In the genomic region with DNA sequence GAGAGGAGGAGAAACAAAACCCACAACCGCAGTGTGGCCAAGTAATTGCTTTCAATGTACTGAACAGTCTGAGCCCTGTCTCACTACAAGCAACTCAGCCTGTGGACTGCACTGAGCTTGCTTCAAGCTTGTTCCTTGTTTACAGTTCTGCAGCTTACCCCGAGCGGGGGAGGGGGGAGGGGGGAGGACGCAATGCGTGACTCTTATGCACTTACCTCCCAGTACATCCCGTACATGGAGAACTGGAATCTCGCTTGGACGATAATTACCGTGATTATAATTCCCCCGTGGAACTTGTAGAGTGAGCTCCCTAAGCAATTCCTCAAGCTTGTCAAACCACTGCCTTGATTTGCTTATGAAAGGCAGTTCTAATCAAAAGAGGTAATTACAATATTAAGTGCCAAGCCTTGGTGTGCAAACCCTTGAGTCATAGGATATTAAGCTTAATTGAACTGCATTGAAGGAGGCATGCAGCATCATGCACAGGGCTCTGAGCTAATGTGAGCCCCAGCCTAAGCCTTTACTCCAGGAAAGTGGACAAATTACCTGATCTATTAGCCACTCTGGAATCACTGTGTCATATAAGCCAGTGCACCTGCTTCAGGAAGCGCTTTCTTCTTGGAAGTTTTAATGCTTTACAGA, we compare ENCODE assay signal across 9 mouse cellular contexts.
DNase-seq lines count a peak whose midpoint lies in the region; ATAC-seq and TF ChIP-seq lines count a peak whose summit lies in the region.
"Had no signal": no experiment of that assay in that cellular context is flagged by ENCODE, and none has a peak within 500 bp of the region (broad histone marks: within the 10 kb centered on the region; RNA-seq: fewer than 3 reads in every experiment).

No protein-coding gene starts in this region.

- H3K9ac ChIP-seq in intestine, postnatal 0 days (ENCODE audit: low read depth, low read length): no peak overlapping the region

- intact Hi-C loops in gastrocnemius, postnatal 14 days (cut with DNase I; ENCODE audit: low total_unique reads): no loop called here

- peak; percentile 5 for DNase-seq in gastrocnemius, postnatal 25 days
- DNase-seq in gastrocnemius, postnatal 14 days: no peak
- peak; percentile 0 for DNase-seq in fat pad, adult 2 months (ENCODE audit: extremely low read depth, low read depth, low spot score)
- peak; percentile 4 to 38 for DNase-seq in kidney, postnatal 36 days
- peak; percentile 11 for DNase-seq in retina, embryonic 14.5 days (ENCODE audit: low spot score)
- no peak for DNase-seq in natural killer cell, adult 2 months (ENCODE audit: low spot score in 2 of 2)
- DNase-seq in adrenal gland, adult 2 months: no peak

- H3K4me3 ChIP-seq in intestine, postnatal 0 days (ENCODE audit: low read depth, low read length): no peak overlapping the region

- no peak for TF ChIP-seq CTCF in intestine, postnatal 0 days (IDR thresholded peaks at IDR 0.05; ENCODE audit: low read depth)

- no peaks in the 10 kb centered on the region for H3K27me3 ChIP-seq in intestine, postnatal 0 days (replicated peaks; ENCODE audit: control insufficient read depth, insufficient read depth, low read length)
- H3K27me3 ChIP-seq: CH12.LX had no signal

- no peak for ATAC-seq in intestine, postnatal 0 days

- no peak overlapping the region for H3K27ac ChIP-seq in intestine, postnatal 0 days (ENCODE audit: low read depth, low read length)

- no peaks in the 10 kb centered on the region for H3K36me3 ChIP-seq in intestine, postnatal 0 days (ENCODE audit: control insufficient read depth, insufficient read depth)

- H3K9me3 ChIP-seq in intestine, postnatal 0 days (ENCODE audit: control insufficient read depth): no peaks in the 10 kb centered on the region

- no peaks in the 10 kb centered on the region for H3K4me1 ChIP-seq in intestine, postnatal 0 days (replicated peaks; ENCODE audit: control insufficient read depth, insufficient read depth, low read length)

- H3K4me2 ChIP-seq in intestine, postnatal 0 days (replicated peaks; ENCODE audit: low read depth): no peak overlapping the region

- WGBS in intestine, postnatal 0 days: 55% methylated on average over 11 of the region's 11 CpGs

Comparison
In these comparisons a context has a peak if more than half of its experiments do, and no peak if none do; other contexts are left out.
1. DNase-seq: peak in gastrocnemius, postnatal 25 days (single experiment), fat pad, adult 2 months (single experiment), kidney, postnatal 36 days (2 of 2) and retina, embryonic 14.5 days (single experiment); none in gastrocnemius, postnatal 14 days (single experiment), natural killer cell, adult 2 months (0 of 2) and adrenal gland, adult 2 months (single experiment).